Mouse (Mus musculus): ENCODE results near the gene 1700016D06Rik. TPM values are rescaled to one million over a fixed set of nuclear protein-coding genes. Genes with fewer than 3 reads are reported as not detected.

1700016D06Rik gene
- polyA plus RNA-seq, 1 experiment = not detected

DNA sequence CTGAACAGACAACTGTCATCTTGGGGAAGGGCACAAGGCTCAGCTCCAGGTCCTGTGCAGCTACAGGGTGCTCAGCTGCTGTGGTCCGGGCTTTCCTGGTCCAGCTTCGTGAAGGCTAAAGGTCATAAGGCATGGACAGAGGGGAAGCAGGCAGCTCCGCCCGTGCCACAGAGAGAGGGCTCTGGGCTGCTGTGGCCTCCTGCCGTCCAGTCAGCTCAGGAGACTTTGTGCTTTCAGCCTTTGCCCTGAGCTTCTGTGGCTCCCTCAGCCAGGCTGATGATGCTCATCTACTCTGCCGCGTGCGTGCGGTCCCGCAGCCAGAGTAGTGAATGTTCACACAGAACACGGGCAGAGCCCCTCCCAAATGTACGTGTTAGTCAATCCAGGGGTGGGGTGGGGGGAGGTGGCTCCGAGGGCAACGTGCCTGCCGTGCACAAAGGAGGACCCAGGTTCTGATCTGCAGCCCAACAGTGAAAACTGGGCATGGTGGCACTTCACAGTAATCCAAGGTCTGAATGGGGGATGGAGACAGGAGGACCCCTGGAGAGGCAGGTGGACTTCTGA, 34.9 kb upstream of the 1700016D06Rik start:
- Histone ChIP-seq H3K27ac (ENCODE audit: insufficient read depth, low read depth, low read length) (no peak overlapping the region), H3K4me3 (ENCODE audit: insufficient read depth, low read depth, low read length) (no peak overlapping the region), H3K36me3 (ENCODE audit: control insufficient read depth, insufficient read depth, low read length) (no peaks in the 10 kb centered on the region), H3K4me1 (ENCODE audit: control insufficient read depth, insufficient read depth, low read length) (0 out of 2 replicates have a peak, but pooled peaks cover 4% of the 10 kb centered on the region), H3K27me3 (replicated peaks; ENCODE audit: control insufficient read depth, insufficient read depth, low read length) (no peaks in the 10 kb centered on the region)
- TF ChIP-seq POLR2A (IDR thresholded peaks at IDR 0.05; ENCODE audit: low read depth, low read length) (no peak), CTCF (conservative IDR thresholded peaks at IDR 0.05; ENCODE audit: insufficient read depth, insufficient read length, low read depth, low read length) (peak; percentile 26; the same call in 1 of the 2 replicates)
- DNase-seq = peak; percentile 83
- WGBS = 52% methylated on average over 15 of the region's 15 CpGs

DNA sequence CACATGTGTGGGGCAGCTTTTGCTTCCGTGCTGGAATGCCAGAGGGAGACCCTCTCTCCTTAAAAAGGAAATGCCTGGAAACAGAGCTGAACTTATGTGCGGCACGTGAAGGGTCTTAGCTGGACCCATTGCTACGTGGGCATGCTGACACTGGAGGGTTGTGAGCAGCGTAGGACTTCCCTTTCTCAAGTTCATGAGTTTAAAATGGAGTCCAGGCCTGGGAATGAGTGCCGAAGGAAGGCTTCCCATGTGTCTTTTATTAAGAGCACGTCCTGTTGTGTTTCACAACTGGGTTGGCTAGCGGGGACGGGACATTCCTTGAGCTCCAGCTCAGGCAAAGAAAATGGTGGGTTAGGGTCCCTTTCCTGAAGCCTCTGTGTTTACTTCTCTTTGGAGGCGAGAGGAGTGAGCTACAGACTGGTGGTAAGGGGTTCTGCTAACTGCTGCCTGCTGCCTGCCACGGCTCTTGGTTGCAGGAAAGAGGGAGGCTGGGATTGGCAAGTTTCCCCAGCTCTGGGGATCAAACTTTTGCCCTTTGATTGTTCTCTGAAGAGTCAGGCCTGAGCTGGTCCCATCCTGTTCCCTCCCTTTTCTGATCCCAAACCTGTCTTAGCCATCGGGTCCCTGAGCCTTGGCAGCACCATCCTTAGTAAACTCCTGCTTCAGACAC, 29.5 kb upstream of the 1700016D06Rik start:
- H3K27me3 ChIP-seq (replicated peaks; ENCODE audit: control insufficient read depth, insufficient read depth, low read length) = no peaks in the 10 kb centered on the region
- H3K27ac ChIP-seq (ENCODE audit: insufficient read depth, low read depth, low read length) = no peak overlapping the region
- peaks cover 5% of the 10 kb centered on the region; the same call in 1 of the 2 replicates for H3K4me1 ChIP-seq (ENCODE audit: control insufficient read depth, insufficient read depth, low read length)
- peak; percentile 89 for DNase-seq
- no peak overlapping the region for H3K4me3 ChIP-seq (ENCODE audit: insufficient read depth, low read depth, low read length)
- H3K36me3 ChIP-seq (ENCODE audit: control insufficient read depth, insufficient read depth, low read length) = no peaks in the 10 kb centered on the region
- TF ChIP-seq POLR2A (IDR thresholded peaks at IDR 0.05; ENCODE audit: low read depth, low read length) = no peak
- TF ChIP-seq CTCF (conservative IDR thresholded peaks at IDR 0.05; ENCODE audit: insufficient read depth, insufficient read length, low read depth, low read length) = no peak
- 59% methylated on average over 12 of the region's 12 CpGs for WGBS

DNA sequence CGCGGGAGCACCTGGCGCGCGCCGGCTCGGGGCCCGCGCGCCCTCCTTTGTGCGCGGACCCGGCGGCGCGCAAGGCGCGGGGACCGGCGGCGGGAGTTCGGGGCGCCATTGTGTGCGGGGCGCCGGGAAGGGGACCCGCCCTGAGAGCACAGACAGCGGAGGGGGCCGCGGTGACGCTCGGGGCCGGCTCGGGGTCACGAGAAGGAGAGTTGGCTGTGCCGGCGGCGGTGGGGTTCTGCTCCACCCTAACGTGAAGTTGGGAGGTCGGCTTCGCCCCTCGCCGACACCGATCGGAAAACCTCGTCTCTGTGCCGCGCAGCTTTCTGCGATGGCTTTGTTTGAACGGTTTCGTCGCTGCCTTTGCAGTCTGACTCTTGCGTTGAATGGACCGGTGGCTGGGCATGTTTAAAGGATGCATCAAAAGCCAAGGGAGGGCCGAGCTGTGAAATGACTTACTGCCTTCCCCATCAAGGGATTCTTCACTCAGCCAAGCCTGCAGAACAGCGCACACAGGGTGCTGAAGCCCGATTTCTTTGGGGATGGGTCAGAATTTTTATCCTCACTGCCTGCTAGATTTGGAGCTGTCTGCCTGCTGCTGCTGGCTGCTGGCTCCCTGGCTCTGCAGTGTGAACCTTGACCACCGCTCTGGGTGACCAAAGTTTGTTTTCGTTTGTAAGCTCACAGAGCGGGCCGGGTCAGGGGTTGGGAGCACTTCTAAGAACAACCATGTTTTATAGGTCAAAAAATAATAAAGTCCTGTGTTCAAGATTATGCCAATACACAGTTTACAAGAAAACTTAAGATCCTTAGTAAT, 27.8 kb upstream of the 1700016D06Rik start:
- WGBS = 3% methylated on average over 60 of the region's 61 CpGs
- Histone ChIP-seq H3K4me1 (ENCODE audit: control insufficient read depth, insufficient read depth, low read length) (peaks cover 5% of the 10 kb centered on the region; the same call in 1 of the 2 replicates), H3K27ac (ENCODE audit: insufficient read depth, low read depth, low read length) (peak overlapping the region; percentile 21), H3K4me3 (ENCODE audit: insufficient read depth, low read depth, low read length) (peak overlapping the region; percentile 63), H3K36me3 (ENCODE audit: control insufficient read depth, insufficient read depth, low read length) (no peaks in the 10 kb centered on the region), H3K27me3 (replicated peaks; ENCODE audit: control insufficient read depth, insufficient read depth, low read length) (no peaks in the 10 kb centered on the region)
- TF ChIP-seq CTCF (conservative IDR thresholded peaks at IDR 0.05; ENCODE audit: insufficient read depth, insufficient read length, low read depth, low read length) (no peak), POLR2A (IDR thresholded peaks at IDR 0.05; ENCODE audit: low read depth, low read length) (no peak)
- peak; percentile 90 for DNase-seq

DNA sequence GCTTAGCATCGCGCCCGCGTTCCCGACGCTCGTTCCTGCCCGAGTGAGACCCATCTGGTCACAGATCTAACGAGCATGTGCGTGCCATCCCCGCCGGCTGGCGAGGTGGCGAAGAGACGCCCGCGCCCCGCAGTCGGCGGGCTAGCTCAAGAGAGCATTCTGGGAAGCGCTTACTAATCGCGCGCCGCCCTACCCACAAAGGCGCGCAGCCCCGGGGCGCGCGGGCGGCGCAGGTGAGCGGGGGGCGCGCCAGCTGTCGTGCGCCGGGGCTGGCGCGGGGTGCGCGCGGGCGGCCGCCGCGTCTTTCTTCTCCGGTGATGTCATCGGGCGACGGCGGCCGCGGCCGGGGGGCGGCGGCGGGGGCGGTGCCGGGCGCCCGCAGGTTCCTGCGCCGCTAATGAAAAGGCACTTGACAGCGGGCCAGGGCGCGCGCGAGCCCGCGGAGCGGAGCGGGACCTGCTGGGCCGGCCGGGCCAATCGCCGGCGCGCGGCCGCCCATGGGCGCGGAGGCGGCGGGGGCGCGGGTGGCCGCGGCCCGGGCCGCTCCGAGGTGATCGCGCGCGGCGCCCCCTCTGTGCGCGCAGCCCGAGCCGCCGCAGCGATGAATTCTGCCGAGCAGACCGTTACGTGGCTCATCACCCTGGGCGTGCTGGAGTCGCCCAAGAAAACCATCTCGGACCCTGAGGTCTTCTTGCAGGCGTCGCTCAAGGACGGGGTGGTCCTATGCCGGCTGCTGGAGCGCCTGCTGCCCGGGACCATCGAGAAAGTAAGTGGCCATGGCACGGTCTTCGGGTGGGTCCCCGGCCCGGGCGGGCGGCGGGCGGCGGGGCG, 27.0 kb upstream of the 1700016D06Rik start, which contains the start of gene Arhgef7:
Gene Arhgef7 (plus strand): TSS at position 71 of the 831 bp plus-strand sequence.
- peaks cover 5% of the 10 kb centered on the region; the same call in 1 of the 2 replicates for H3K4me1 ChIP-seq (ENCODE audit: control insufficient read depth, insufficient read depth, low read length)
- WGBS = 1% methylated on average over 123 of the region's 127 CpGs
- TF ChIP-seq CTCF (conservative IDR thresholded peaks at IDR 0.05; ENCODE audit: insufficient read depth, insufficient read length, low read depth, low read length) (no peak), POLR2A (IDR thresholded peaks at IDR 0.05; ENCODE audit: low read depth, low read length) (no peak)
- H3K36me3 ChIP-seq (ENCODE audit: control insufficient read depth, insufficient read depth, low read length) = no peaks in the 10 kb centered on the region
- H3K27me3 ChIP-seq (replicated peaks; ENCODE audit: control insufficient read depth, insufficient read depth, low read length) = no peaks in the 10 kb centered on the region
- H3K27ac ChIP-seq (ENCODE audit: insufficient read depth, low read depth, low read length) = peak within 1 kb of the TSS; percentile 21
- H3K4me3 ChIP-seq (ENCODE audit: insufficient read depth, low read depth, low read length) = peak within 1 kb of the TSS; percentile 63
- peak; percentile 70 for DNase-seq

DNA sequence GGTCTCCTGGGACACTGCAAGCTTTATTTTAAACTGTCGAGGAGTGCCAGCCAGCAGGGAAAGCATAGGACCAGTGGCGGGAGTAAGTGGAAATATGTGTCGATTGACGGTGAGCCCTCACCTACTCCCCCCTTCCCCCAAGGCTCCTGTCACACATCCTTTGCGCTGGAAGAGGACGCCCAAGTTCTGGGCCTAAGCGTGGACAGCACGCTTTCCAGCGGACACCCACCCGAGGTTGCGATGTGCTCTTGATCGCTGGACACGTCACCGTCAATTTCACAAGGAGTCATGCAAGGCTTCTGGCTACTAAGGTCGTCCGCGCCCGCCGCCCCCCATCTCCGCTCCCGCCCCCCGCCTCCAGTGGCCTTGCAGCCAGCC, 26.4 kb upstream of the 1700016D06Rik start:
- DNase-seq = no peak
- Histone ChIP-seq H3K27ac (ENCODE audit: insufficient read depth, low read depth, low read length) (no peak overlapping the region), H3K4me3 (ENCODE audit: insufficient read depth, low read depth, low read length) (peak overlapping the region; percentile 63), H3K36me3 (ENCODE audit: control insufficient read depth, insufficient read depth, low read length) (no peaks in the 10 kb centered on the region), H3K4me1 (ENCODE audit: control insufficient read depth, insufficient read depth, low read length) (peaks cover 5% of the 10 kb centered on the region; the same call in 1 of the 2 replicates), H3K27me3 (replicated peaks; ENCODE audit: control insufficient read depth, insufficient read depth, low read length) (no peaks in the 10 kb centered on the region)
- TF ChIP-seq CTCF (conservative IDR thresholded peaks at IDR 0.05; ENCODE audit: insufficient read depth, insufficient read length, low read depth, low read length) (no peak), POLR2A (IDR thresholded peaks at IDR 0.05; ENCODE audit: low read depth, low read length) (no peak)
- WGBS = 4% methylated on average over 22 of the region's 22 CpGs

DNA sequence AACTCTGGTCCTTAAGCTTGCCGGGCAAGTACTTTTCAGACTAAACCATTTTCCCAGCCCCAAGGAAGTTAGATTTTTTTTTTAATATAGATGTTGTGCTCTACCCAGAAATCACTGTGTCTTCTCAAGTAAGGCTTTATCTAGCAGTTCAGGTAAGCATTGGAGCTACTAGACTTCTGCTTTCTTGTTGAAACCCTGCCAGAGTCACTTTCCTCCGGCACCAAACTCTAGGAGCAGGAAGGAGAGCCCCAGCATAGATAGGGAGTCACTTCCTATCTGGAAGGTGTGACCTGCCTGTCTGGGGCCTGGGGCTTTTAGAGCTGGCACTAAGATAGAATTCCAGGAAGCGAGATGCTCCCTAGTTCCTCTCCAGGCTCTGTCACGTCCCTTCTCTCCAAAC, 16.3 kb upstream of the 1700016D06Rik start:
- DNase-seq = no peak
- H3K27me3 ChIP-seq (replicated peaks; ENCODE audit: control insufficient read depth, insufficient read depth, low read length) = no peaks in the 10 kb centered on the region
- TF ChIP-seq CTCF (conservative IDR thresholded peaks at IDR 0.05; ENCODE audit: insufficient read depth, insufficient read length, low read depth, low read length) (no peak), POLR2A (IDR thresholded peaks at IDR 0.05; ENCODE audit: low read depth, low read length) (no peak)
- 70% methylated on average over 4 of the region's 4 CpGs for WGBS
- no peaks in the 10 kb centered on the region for H3K4me1 ChIP-seq (ENCODE audit: control insufficient read depth, insufficient read depth, low read length)
- H3K4me3 ChIP-seq (ENCODE audit: insufficient read depth, low read depth, low read length) = no peak overlapping the region
- H3K27ac ChIP-seq (ENCODE audit: insufficient read depth, low read depth, low read length) = no peak overlapping the region
- no peaks in the 10 kb centered on the region for H3K36me3 ChIP-seq (ENCODE audit: control insufficient read depth, insufficient read depth, low read length)
